Mouse (Mus musculus) bone marrow macrophage, adult 2 months (primary cell): ENCODE data around the gene Vmn1r40.

Source experiments
- CTCF ChIP-seq: IDR thresholded peaks from 2 replicates; pipeline ENCODE4 v1.5.1; 2012; ENCODE audit warnings: low read depth, mild to moderate bottlenecking, low read length, moderate library complexity
- POLR2A ChIP-seq: IDR thresholded peaks from 2 replicates; pipeline ENCODE4 v1.6.1; 2012; ENCODE audit warnings: mild to moderate bottlenecking, low read depth, low read length, borderline replicate concordance

- no peak for TF ChIP-seq CTCF
- no peak for TF ChIP-seq POLR2A
Measured at GRCm38 (mm10) chr6:89658931-89659330, 48.4 kb upstream of the Vmn1r40 start.
